Mouse (Mus musculus): ENCODE measurements at regions not wholly inside any gene's neighbourhood (a gene's known extent, or its start where the extent isn't known, plus 50 kb on each side); places are given as distances from the start of the nearest gene placed in this dataset.

GRCm38 (mm10) chr11:71636111-71636510 lies 113.6 kb upstream of the Wscd1 start:
- no peaks in the 10 kb centered on the region for H3K4me1 ChIP-seq
- no peaks in the 10 kb centered on the region for H3K9me3 ChIP-seq
- ATAC-seq (replicated peaks) = no peak
- no peaks in the 10 kb centered on the region for H3K27me3 ChIP-seq (replicated peaks)
- H3K36me3 ChIP-seq (replicated peaks) = no peaks in the 10 kb centered on the region
- no peak overlapping the region for H3K4me3 ChIP-seq
- H3K27ac ChIP-seq = no peak overlapping the region
- no peak overlapping the region for H3K4me2 ChIP-seq
- 68% methylated on average over 1 of the region's 1 CpGs for WGBS
- H3K9ac ChIP-seq = no peak overlapping the region

GRCm38 (mm10) chr11:71636785-71637184 lies 112.9 kb upstream of the Wscd1 start:
- Histone ChIP-seq H3K36me3 (replicated peaks) (no peaks in the 10 kb centered on the region), H3K9me3 (no peaks in the 10 kb centered on the region), H3K27ac (no peak overlapping the region), H3K9ac (no peak overlapping the region), H3K4me3 (no peak overlapping the region), H3K27me3 (replicated peaks) (no peaks in the 10 kb centered on the region), H3K4me2 (no peak overlapping the region), H3K4me1 (no peaks in the 10 kb centered on the region)
- WGBS = 16% methylated on average over 5 of the region's 5 CpGs
- ATAC-seq (replicated peaks) = no peak

- Histone ChIP-seq H3K4me3 (no peak overlapping the region), H3K9me3 (no peaks in the 10 kb centered on the region), H3K36me3 (replicated peaks) (no peaks in the 10 kb centered on the region), H3K27me3 (replicated peaks) (no peaks in the 10 kb centered on the region), H3K4me2 (no peak overlapping the region), H3K4me1 (no peaks in the 10 kb centered on the region), H3K9ac (no peak overlapping the region), H3K27ac (no peak overlapping the region)
- WGBS = 88% methylated on average over 5 of the region's 5 CpGs
- ATAC-seq (replicated peaks) = no peak
Measured at GRCm38 (mm10) chr11:71642886-71643285, 106.8 kb upstream of the Wscd1 start.

GRCm38 (mm10) chr11:71651756-71652380 lies 97.9 kb upstream of the Wscd1 start:
- no peak overlapping the region for H3K4me2 ChIP-seq
- ATAC-seq (replicated peaks) = no peak
- no peaks in the 10 kb centered on the region for H3K36me3 ChIP-seq (replicated peaks)
- no peaks in the 10 kb centered on the region for H3K9me3 ChIP-seq
- H3K4me3 ChIP-seq = no peak overlapping the region
- no peaks in the 10 kb centered on the region for H3K27me3 ChIP-seq (replicated peaks)
- WGBS = 89% methylated on average over 5 of the region's 5 CpGs
- no peak overlapping the region for H3K9ac ChIP-seq
- peaks cover 5% of the 10 kb centered on the region for H3K4me1 ChIP-seq
- H3K27ac ChIP-seq = no peak overlapping the region

GRCm38 (mm10) chr11:71652381-71652775 lies 97.3 kb upstream of the Wscd1 start:
- H3K36me3 ChIP-seq (replicated peaks) = no peaks in the 10 kb centered on the region
- no peaks in the 10 kb centered on the region for H3K9me3 ChIP-seq
- WGBS = 78% methylated on average over 5 of the region's 5 CpGs
- no peak overlapping the region for H3K27ac ChIP-seq
- no peak overlapping the region for H3K4me2 ChIP-seq
- no peaks in the 10 kb centered on the region for H3K27me3 ChIP-seq (replicated peaks)
- no peak overlapping the region for H3K4me3 ChIP-seq
- H3K9ac ChIP-seq = no peak overlapping the region
- no peak for ATAC-seq (replicated peaks)
- H3K4me1 ChIP-seq = peaks cover 5% of the 10 kb centered on the region

GRCm38 (mm10) chr11:71658346-71658745 lies 91.4 kb upstream of the Wscd1 start:
- H3K4me3 ChIP-seq = no peak overlapping the region
- H3K9ac ChIP-seq = no peak overlapping the region
- no peaks in the 10 kb centered on the region for H3K9me3 ChIP-seq
- no peaks in the 10 kb centered on the region for H3K4me1 ChIP-seq
- WGBS = 58% methylated on average over 2 of the region's 2 CpGs
- no peak overlapping the region for H3K4me2 ChIP-seq
- no peak for ATAC-seq (replicated peaks)
- H3K27ac ChIP-seq = no peak overlapping the region
- H3K36me3 ChIP-seq (replicated peaks) = no peaks in the 10 kb centered on the region
- H3K27me3 ChIP-seq (replicated peaks) = no peaks in the 10 kb centered on the region

GRCm38 (mm10) chr11:71670111-71671050 lies 79.3 kb upstream of the Wscd1 start:
- Histone ChIP-seq H3K27me3 (replicated peaks) (no peaks in the 10 kb centered on the region), H3K4me1 (peaks cover 4% of the 10 kb centered on the region; the same call in 1 of the 2 replicates), H3K27ac (no peak overlapping the region), H3K9me3 (no peaks in the 10 kb centered on the region), H3K9ac (no peak overlapping the region), H3K4me3 (no peak overlapping the region), H3K4me2 (no peak overlapping the region), H3K36me3 (replicated peaks) (no peaks in the 10 kb centered on the region)
- WGBS = 77% methylated on average over 19 of the region's 19 CpGs
- no peak for ATAC-seq (replicated peaks)

- no peak overlapping the region for H3K9ac ChIP-seq
- peaks cover 4% of the 10 kb centered on the region; the same call in 1 of the 2 replicates for H3K4me1 ChIP-seq
- no peaks in the 10 kb centered on the region for H3K9me3 ChIP-seq
- no peak overlapping the region for H3K27ac ChIP-seq
- H3K4me2 ChIP-seq = no peak overlapping the region
- H3K27me3 ChIP-seq (replicated peaks) = no peaks in the 10 kb centered on the region
- H3K4me3 ChIP-seq = no peak overlapping the region
- H3K36me3 ChIP-seq (replicated peaks) = no peaks in the 10 kb centered on the region
- WGBS = 45% methylated on average over 8 of the region's 8 CpGs
- ATAC-seq (replicated peaks) = no peak
Measured at GRCm38 (mm10) chr11:71672171-71673050, 77.3 kb upstream of the Wscd1 start.

GRCm38 (mm10) chr11:71674319-71674718 lies 75.4 kb upstream of the Wscd1 start:
- WGBS = 39% methylated on average over 5 of the region's 5 CpGs
- no peak overlapping the region for H3K4me2 ChIP-seq
- no peaks in the 10 kb centered on the region for H3K36me3 ChIP-seq (replicated peaks)
- no peak overlapping the region for H3K9ac ChIP-seq
- H3K27ac ChIP-seq = no peak overlapping the region
- ATAC-seq (replicated peaks) = no peak
- H3K4me3 ChIP-seq = no peak overlapping the region
- H3K27me3 ChIP-seq (replicated peaks) = no peaks in the 10 kb centered on the region
- peaks cover 4% of the 10 kb centered on the region; the same call in 1 of the 2 replicates for H3K4me1 ChIP-seq
- H3K9me3 ChIP-seq = no peaks in the 10 kb centered on the region

- Histone ChIP-seq H3K4me1 (no peaks in the 10 kb centered on the region; the same call in 1 of the 2 replicates), H3K4me3 (no peak overlapping the region), H3K9ac (no peak overlapping the region), H3K9me3 (no peaks in the 10 kb centered on the region), H3K4me2 (no peak overlapping the region), H3K36me3 (replicated peaks) (no peaks in the 10 kb centered on the region), H3K27ac (no peak overlapping the region), H3K27me3 (replicated peaks) (no peaks in the 10 kb centered on the region)
- ATAC-seq (replicated peaks) = no peak
- 50% methylated on average over 3 of the region's 3 CpGs for WGBS
Measured at GRCm38 (mm10) chr11:71675714-71676313, 73.9 kb upstream of the Wscd1 start.

GRCm38 (mm10) chr11:71697017-71697416 lies 52.7 kb upstream of the Wscd1 start:
- Histone ChIP-seq H3K27ac (no peak overlapping the region), H3K9ac (no peak overlapping the region), H3K4me1 (no peaks in the 10 kb centered on the region), H3K27me3 (replicated peaks) (no peaks in the 10 kb centered on the region), H3K4me3 (no peak overlapping the region), H3K4me2 (no peak overlapping the region), H3K36me3 (replicated peaks) (no peaks in the 10 kb centered on the region), H3K9me3 (no peaks in the 10 kb centered on the region)
- ATAC-seq (replicated peaks) = no peak
- WGBS = 67% methylated on average over 3 of the region's 3 CpGs

- 75% methylated on average over 4 of the region's 4 CpGs for WGBS
- no peak for ATAC-seq (replicated peaks)
- no peaks in the 10 kb centered on the region for H3K36me3 ChIP-seq (replicated peaks)
- H3K27me3 ChIP-seq (replicated peaks) = no peaks in the 10 kb centered on the region
- no peak overlapping the region for H3K27ac ChIP-seq
- H3K4me3 ChIP-seq = no peak overlapping the region
- no peak overlapping the region for H3K4me2 ChIP-seq
- H3K4me1 ChIP-seq = no peaks in the 10 kb centered on the region
- no peak overlapping the region for H3K9ac ChIP-seq
- no peaks in the 10 kb centered on the region for H3K9me3 ChIP-seq
Measured at GRCm38 (mm10) chr11:71698836-71699235, 50.9 kb upstream of the Wscd1 start.
